8 mouse cellular contexts compared by ENCODE assay signal in the genomic region with DNA sequence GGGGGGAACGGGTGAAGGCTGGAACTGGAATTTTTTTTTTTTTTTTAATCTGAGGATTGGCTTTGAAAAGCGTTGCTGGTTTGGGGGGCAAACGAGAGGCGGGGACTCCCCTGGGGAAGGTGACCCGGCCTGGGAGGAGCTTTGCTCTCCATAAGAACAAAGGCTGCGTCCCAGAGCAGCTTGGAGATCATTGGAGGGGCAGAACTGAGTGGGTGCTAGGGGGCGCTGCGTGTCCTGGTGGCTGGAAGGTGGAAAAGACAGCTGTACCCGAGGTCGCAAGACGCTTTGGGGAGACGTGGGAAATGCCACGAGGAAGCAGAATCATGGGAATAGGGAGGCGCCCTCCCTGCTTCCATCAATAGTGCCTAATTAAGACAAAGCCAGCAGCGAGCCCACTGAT. TPM values are rescaled to one million over a fixed set of nuclear protein-coding genes. Genes with fewer than 3 reads are reported as not detected.
DNase-seq lines count a peak whose midpoint lies in the region; ATAC-seq and TF ChIP-seq lines count a peak whose summit lies in the region.

No protein-coding gene starts in this region.

- ATAC-seq in megakaryocyte, adult 5-6 weeks (ENCODE audit: poor library complexity, severe bottlenecking), result no peak
- ATAC-seq in forebrain, embryonic 12.5 days (ENCODE audit: low FRiP score), result no peak
- ATAC-seq in intestine, embryonic 14.5 days (replicated peaks; ENCODE audit: low FRiP score, low TSS enrichment, low read depth), result peak; percentile 28; the same call in 1 of the 2 replicates
- no peak for ATAC-seq in liver, embryonic 14.5 days (ENCODE audit: insufficient read depth)
- no peak for ATAC-seq in neural tube, embryonic 14.5 days (ENCODE audit: low read depth)

- peak overlapping the region; percentile 91 for H3K27ac ChIP-seq in forebrain, embryonic 12.5 days
- peak overlapping the region; percentile 91 for H3K27ac ChIP-seq in intestine, embryonic 14.5 days (ENCODE audit: low read depth)
- no peak overlapping the region for H3K27ac ChIP-seq in liver, embryonic 14.5 days
- peak overlapping the region; percentile 92 for H3K27ac ChIP-seq in neural tube, embryonic 14.5 days (ENCODE audit: low read depth, low read length)

- no peak for TF ChIP-seq EP300 in liver, embryonic 14.5 days (IDR thresholded peaks at IDR 0.05; ENCODE audit: low read depth)

- H3K4me3 ChIP-seq in megakaryocyte, embryonic 14.5 days (replicated peaks), result peak overlapping the region; percentile 90
- H3K4me3 ChIP-seq in forebrain, embryonic 12.5 days (replicated peaks), result peak overlapping the region; percentile 45
- peak overlapping the region; percentile 53 for H3K4me3 ChIP-seq in intestine, embryonic 14.5 days (ENCODE audit: low read depth, low read length)
- peak overlapping the region; percentile 4 to 53; a peak in 2 of 4 replicates for H3K4me3 ChIP-seq in liver, embryonic 14.5 days (ENCODE audit: insufficient read depth in 1 of 2, low read depth in 2 of 2, low read length in 2 of 2)
- H3K4me3 ChIP-seq in neural tube, embryonic 14.5 days (ENCODE audit: low read depth, low read length), result peak overlapping the region; percentile 43

- H3K27me3 ChIP-seq in megakaryocyte, embryonic 14.5 days (replicated peaks), result peaks cover 77% of the 10 kb centered on the region
- peaks cover 13% of the 10 kb centered on the region; the same call in 1 of the 2 replicates for H3K27me3 ChIP-seq in forebrain, embryonic 12.5 days
- H3K27me3 ChIP-seq in intestine, embryonic 14.5 days (replicated peaks; ENCODE audit: control insufficient read depth, insufficient read depth, low read length), result no peaks in the 10 kb centered on the region
- no peaks in the 10 kb centered on the region; the same call in none of the 2 replicates for H3K27me3 ChIP-seq in liver, embryonic 14.5 days (ENCODE audit: control insufficient read depth, insufficient read depth, low read length)
- no peaks in the 10 kb centered on the region for H3K27me3 ChIP-seq in neural tube, embryonic 14.5 days (ENCODE audit: control insufficient read depth, insufficient read depth, low read length)

- DNase-seq in adrenal gland, adult 2 months, result peak; percentile 49
- DNase-seq in intestine, embryonic 14.5 days (ENCODE audit: low spot score), result no peak
- DNase-seq in liver, embryonic 14.5 days (ENCODE audit: low read depth in 3 of 3, low spot score in 3 of 3), result no peak
- DNase-seq in layer of hippocampus, adult 9-10 months (ENCODE audit: low spot score), result no peak

- TF ChIP-seq CTCF in liver, embryonic 14.5 days (IDR thresholded peaks at IDR 0.05; ENCODE audit: low read depth), result peak; percentile 58

- 4% methylated on average over 15 of the region's 15 CpGs for WGBS in forebrain, embryonic 12.5 days
- 4% methylated on average over 15 of the region's 15 CpGs for WGBS in intestine, embryonic 14.5 days
- WGBS in liver, embryonic 14.5 days (ENCODE audit: insufficient replicate concordance), result 8% methylated on average over 15 of the region's 15 CpGs
- 2% methylated on average over 15 of the region's 15 CpGs for WGBS in neural tube, embryonic 14.5 days

- H3K9me3 ChIP-seq in megakaryocyte, embryonic 14.5 days, result 0 out of 2 replicates have a peak, but pooled peaks cover 2% of the 10 kb centered on the region
- H3K9me3 ChIP-seq in forebrain, embryonic 12.5 days, result no peaks in the 10 kb centered on the region
- H3K9me3 ChIP-seq in intestine, embryonic 14.5 days (ENCODE audit: control insufficient read depth, low read length), result no peaks in the 10 kb centered on the region
- no peaks in the 10 kb centered on the region for H3K9me3 ChIP-seq in liver, embryonic 14.5 days (ENCODE audit: control insufficient read depth, low read length)
- H3K9me3 ChIP-seq in neural tube, embryonic 14.5 days (ENCODE audit: control insufficient read depth, low read length), result no peaks in the 10 kb centered on the region

- peaks cover 24% of the 10 kb centered on the region for H3K4me1 ChIP-seq in megakaryocyte, embryonic 14.5 days
- peaks cover 69% of the 10 kb centered on the region for H3K4me1 ChIP-seq in forebrain, embryonic 12.5 days
- peaks cover 15% of the 10 kb centered on the region; the same call in 1 of the 2 replicates for H3K4me1 ChIP-seq in intestine, embryonic 14.5 days (replicated peaks; ENCODE audit: control insufficient read depth, insufficient read depth, low read length)
- no peaks in the 10 kb centered on the region; a peak in 1 of 4 replicates for H3K4me1 ChIP-seq in liver, embryonic 14.5 days (replicated peaks; ENCODE audit: control insufficient read depth in 2 of 2, insufficient read depth in 2 of 2, low read length in 1 of 2)
- peaks cover 29% of the 10 kb centered on the region for H3K4me1 ChIP-seq in neural tube, embryonic 14.5 days (ENCODE audit: control insufficient read depth, insufficient read depth, low read length)

- no peaks in the 10 kb centered on the region for H3K36me3 ChIP-seq in megakaryocyte, embryonic 14.5 days (replicated peaks; ENCODE audit: low read length)
- H3K36me3 ChIP-seq in forebrain, embryonic 12.5 days (replicated peaks), result no peaks in the 10 kb centered on the region
- H3K36me3 ChIP-seq in intestine, embryonic 14.5 days (ENCODE audit: control insufficient read depth, insufficient read depth, low read length), result no peaks in the 10 kb centered on the region
- H3K36me3 ChIP-seq in liver, embryonic 14.5 days (replicated peaks; ENCODE audit: control insufficient read depth, insufficient read depth, low read depth), result no peaks in the 10 kb centered on the region
- H3K36me3 ChIP-seq in neural tube, embryonic 14.5 days (ENCODE audit: control insufficient read depth, insufficient read depth, low read length), result no peaks in the 10 kb centered on the region

- H3K9ac ChIP-seq in forebrain, embryonic 12.5 days, result peak overlapping the region; percentile 63
- peak overlapping the region; percentile 66 for H3K9ac ChIP-seq in intestine, embryonic 14.5 days (ENCODE audit: low read length)
- H3K9ac ChIP-seq in liver, embryonic 14.5 days (replicated peaks), result no peak overlapping the region; the same call in 1 of the 2 replicates
- peak overlapping the region; percentile 65 for H3K9ac ChIP-seq in neural tube, embryonic 14.5 days (replicated peaks; ENCODE audit: low read depth, low read length)

- peak overlapping the region; percentile 92 for H3K4me2 ChIP-seq in forebrain, embryonic 12.5 days
- H3K4me2 ChIP-seq in intestine, embryonic 14.5 days (ENCODE audit: low read length), result peak overlapping the region; percentile 96
- H3K4me2 ChIP-seq in liver, embryonic 14.5 days (ENCODE audit: low read depth), result peak overlapping the region; percentile 69
- peak overlapping the region; percentile 78 for H3K4me2 ChIP-seq in neural tube, embryonic 14.5 days (ENCODE audit: low read depth, low read length)

RNA-seq across cellular contexts. Expression of gene Dnah2, which starts 1.8 kb away (rescaled TPM):
- 0.95 TPM in 1 of 2 replicates, not detected in the other for polyA plus RNA-seq in megakaryocyte, embryonic 14.5 days (2012; ENCODE audit: insufficient read depth, low replicate concordance)
- total RNA-seq in megakaryocyte, adult 5-6 weeks (2015), result 0.54 and 1.8 TPM in 2 replicates
- 2.1 and 8.0 TPM in 2 replicates for total RNA-seq in megakaryocyte, adult 5-6 weeks (2017)
- total RNA-seq in adrenal gland, adult 2 months (2021), result under 1 TPM; 0.32 to 0.66 TPM
- 0.19 and 0.28 TPM in 2 replicates for polyA plus RNA-seq in adrenal gland, adult 2 months (2012; rRNA removed)
- 1.7 and 2.1 TPM in 2 replicates for polyA plus RNA-seq in forebrain, embryonic 12.5 days (2016; fragmentation: Nextera tagmentation; extraction: Ambion mirVana)
- polyA plus RNA-seq in intestine, embryonic 14.5 days (2014; fragmentation: Nextera tagmentation; extraction: Ambion mirVana), result 0.98 and 1.9 TPM in 2 replicates
- 0.03 TPM in 2 replicates for polyA plus RNA-seq in liver, embryonic 14.5 days (2012; rRNA removed)
- 0.01 TPM in 2 replicates for polyA plus RNA-seq in liver, embryonic 14.5 days (2014; fragmentation: Nextera tagmentation; extraction: Ambion mirVana)
- 5.7 and 6.9 TPM in 2 replicates for polyA plus RNA-seq in neural tube, embryonic 14.5 days (2014; fragmentation: Nextera tagmentation; extraction: Ambion mirVana)

RNA-seq across cellular contexts. Expression of gene Efnb3, which starts 12.9 kb away (rescaled TPM):
- polyA plus RNA-seq in megakaryocyte, embryonic 14.5 days (2012; ENCODE audit: insufficient read depth, low replicate concordance), result 0.51 and 2.1 TPM in 2 replicates
- total RNA-seq in megakaryocyte, adult 5-6 weeks (2015), result 0.11 TPM in 1 of 2 replicates, not detected in the other
- total RNA-seq in megakaryocyte, adult 5-6 weeks (2017), result 0.45 TPM in 1 of 2 replicates, not detected in the other
- total RNA-seq in adrenal gland, adult 2 months (2021), result under 1 TPM; 0.52 to 0.69 TPM
- polyA plus RNA-seq in adrenal gland, adult 2 months (2012; rRNA removed), result 0.77 and 1.3 TPM in 2 replicates
- polyA plus RNA-seq in forebrain, embryonic 12.5 days (2016; fragmentation: Nextera tagmentation; extraction: Ambion mirVana), result 63.7 and 72.7 TPM in 2 replicates
- 4.0 and 4.9 TPM in 2 replicates for polyA plus RNA-seq in intestine, embryonic 14.5 days (2014; fragmentation: Nextera tagmentation; extraction: Ambion mirVana)
- 1.0 TPM in 2 replicates for polyA plus RNA-seq in liver, embryonic 14.5 days (2012; rRNA removed)
- 0.13 and 0.14 TPM in 2 replicates for polyA plus RNA-seq in liver, embryonic 14.5 days (2014; fragmentation: Nextera tagmentation; extraction: Ambion mirVana)
- 23.2 and 35.6 TPM in 2 replicates for polyA plus RNA-seq in neural tube, embryonic 14.5 days (2014; fragmentation: Nextera tagmentation; extraction: Ambion mirVana)

RNA-seq across cellular contexts. Expression of gene Wrap53, which starts 33.0 kb away (rescaled TPM):
- 19.7 and 50.2 TPM in 2 replicates for polyA plus RNA-seq in megakaryocyte, embryonic 14.5 days (2012; ENCODE audit: insufficient read depth, low replicate concordance)
- 11.8 and 12.2 TPM in 2 replicates for total RNA-seq in megakaryocyte, adult 5-6 weeks (2015)
- total RNA-seq in megakaryocyte, adult 5-6 weeks (2017), result 5.3 and 5.9 TPM in 2 replicates
- total RNA-seq in adrenal gland, adult 2 months (2021), result 10 to 100 TPM in 1 of 2 experiments, 1 to 10 TPM in 1; 8.4 to 12.0 TPM
- 14.8 and 16.1 TPM in 2 replicates for polyA plus RNA-seq in adrenal gland, adult 2 months (2012; rRNA removed)
- polyA plus RNA-seq in forebrain, embryonic 12.5 days (2016; fragmentation: Nextera tagmentation; extraction: Ambion mirVana), result 33.0 and 36.0 TPM in 2 replicates
- 26.8 and 31.8 TPM in 2 replicates for polyA plus RNA-seq in intestine, embryonic 14.5 days (2014; fragmentation: Nextera tagmentation; extraction: Ambion mirVana)
- 10.8 and 12.7 TPM in 2 replicates for polyA plus RNA-seq in liver, embryonic 14.5 days (2012; rRNA removed)
- 14.8 and 16.1 TPM in 2 replicates for polyA plus RNA-seq in liver, embryonic 14.5 days (2014; fragmentation: Nextera tagmentation; extraction: Ambion mirVana)
- 17.3 and 20.8 TPM in 2 replicates for polyA plus RNA-seq in neural tube, embryonic 14.5 days (2014; fragmentation: Nextera tagmentation; extraction: Ambion mirVana)

RNA-seq across cellular contexts. Expression of gene Trp53, which starts 33.1 kb away (rescaled TPM):
- 53.2 and 68.6 TPM in 2 replicates for polyA plus RNA-seq in megakaryocyte, embryonic 14.5 days (2012; ENCODE audit: insufficient read depth, low replicate concordance)
- 59.2 and 64.7 TPM in 2 replicates for total RNA-seq in megakaryocyte, adult 5-6 weeks (2015)
- total RNA-seq in megakaryocyte, adult 5-6 weeks (2017), result 21.8 and 28.3 TPM in 2 replicates
- total RNA-seq in adrenal gland, adult 2 months (2021), result 10 to 100 TPM; 59.6 to 67.5 TPM
- polyA plus RNA-seq in adrenal gland, adult 2 months (2012; rRNA removed), result 78.9 and 85.0 TPM in 2 replicates
- 120 and 124 TPM in 2 replicates for polyA plus RNA-seq in forebrain, embryonic 12.5 days (2016; fragmentation: Nextera tagmentation; extraction: Ambion mirVana)
- polyA plus RNA-seq in intestine, embryonic 14.5 days (2014; fragmentation: Nextera tagmentation; extraction: Ambion mirVana), result 176 and 192 TPM in 2 replicates
- polyA plus RNA-seq in liver, embryonic 14.5 days (2012; rRNA removed), result 68.7 and 76.7 TPM in 2 replicates
- polyA plus RNA-seq in liver, embryonic 14.5 days (2014; fragmentation: Nextera tagmentation; extraction: Ambion mirVana), result 61.2 and 66.4 TPM in 2 replicates
- 54.6 and 68.8 TPM in 2 replicates for polyA plus RNA-seq in neural tube, embryonic 14.5 days (2014; fragmentation: Nextera tagmentation; extraction: Ambion mirVana)

RNA-seq across cellular contexts. Expression of gene Atp1b2, which starts 58.7 kb away (rescaled TPM):
- 2.8 and 4.2 TPM in 2 replicates for polyA plus RNA-seq in megakaryocyte, embryonic 14.5 days (2012; ENCODE audit: insufficient read depth, low replicate concordance)
- 0.91 and 2.2 TPM in 2 replicates for total RNA-seq in megakaryocyte, adult 5-6 weeks (2015)
- total RNA-seq in megakaryocyte, adult 5-6 weeks (2017), result 0.26 and 0.45 TPM in 2 replicates
- total RNA-seq in adrenal gland, adult 2 months (2021), result 10 to 100 TPM; 34.9 to 40.2 TPM
- 28.3 and 31.5 TPM in 2 replicates for polyA plus RNA-seq in adrenal gland, adult 2 months (2012; rRNA removed)
- 11.9 and 12.6 TPM in 2 replicates for polyA plus RNA-seq in forebrain, embryonic 12.5 days (2016; fragmentation: Nextera tagmentation; extraction: Ambion mirVana)
- polyA plus RNA-seq in intestine, embryonic 14.5 days (2014; fragmentation: Nextera tagmentation; extraction: Ambion mirVana), result 7.3 and 8.2 TPM in 2 replicates
- 20.6 and 25.2 TPM in 2 replicates for polyA plus RNA-seq in liver, embryonic 14.5 days (2012; rRNA removed)
- polyA plus RNA-seq in liver, embryonic 14.5 days (2014; fragmentation: Nextera tagmentation; extraction: Ambion mirVana), result 21.3 and 29.8 TPM in 2 replicates
- polyA plus RNA-seq in neural tube, embryonic 14.5 days (2014; fragmentation: Nextera tagmentation; extraction: Ambion mirVana), result 66.6 and 99.6 TPM in 2 replicates

Comparison
In these comparisons a context has a peak if more than half of its experiments do, and no peak if none do; other contexts are left out.
1. H3K4me3 ChIP-seq: peak in every context shown above with its lines; median percentile 90 in megakaryocyte, embryonic 14.5 days; 53 in intestine, embryonic 14.5 days; 45 in forebrain, embryonic 12.5 days; 43 in neural tube, embryonic 14.5 days; 28 in liver, embryonic 14.5 days.